Mouse (Mus musculus) adrenal gland, postnatal 14 days (tissue): Measurements from ENCODE around the gene Krtap5-4. TPM values are rescaled to one million over a fixed set of nuclear protein-coding genes. Genes with fewer than 3 reads are reported as not detected.
"Not testable (repeated sequence)": the region's sequence is repeated elsewhere in the genome, so short reads cannot be mapped to it uniquely, and the experiment has no call there.

Experiments
- DNase-seq: peaks from one replicate; pipeline ENCODE4 v3.0.0; 2021; ENCODE audit warnings: mixed read lengths
- long read RNA-seq, 2 experiments: library from polyadenylated mRNA; stranded (forward); transcript quantifications; one replicate each; pipeline ENCODE4 v2.0.0; 2021
- total RNA-seq: library from RNA; stranded (reverse); gene quantifications from 2 replicates; pipeline ENCODE4 v1.2.3, GENCODE M21; 2021

Gene Krtap5-4
- not detected in 2 replicates for total RNA-seq
- long read RNA-seq, experiment 1, result 0 reads
- long read RNA-seq, experiment 2, result 0 reads

DNA sequence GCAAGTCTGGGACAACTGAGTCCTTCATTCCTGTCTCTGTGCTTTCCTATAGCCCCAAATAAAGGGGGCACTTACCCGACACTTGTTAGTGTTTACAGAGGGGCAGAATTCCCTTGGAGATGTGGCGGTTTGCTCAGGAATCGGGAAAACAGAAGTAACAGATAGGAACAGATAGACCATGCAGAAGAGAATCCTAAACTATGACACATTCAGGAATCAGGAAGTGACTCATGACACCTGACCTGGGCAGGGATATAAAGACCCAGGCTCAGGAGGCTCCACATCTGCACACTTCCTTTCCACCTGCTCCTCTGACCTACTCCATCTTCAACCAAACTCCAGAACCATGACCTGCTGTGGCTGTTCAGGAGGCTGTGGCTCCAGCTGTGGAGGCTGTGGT, at the start of gene Krtap5-4:
Gene Krtap5-4 (plus strand): TSS at position 301 of the 400 bp plus-strand sequence.
- no peak for DNase-seq

DNA sequence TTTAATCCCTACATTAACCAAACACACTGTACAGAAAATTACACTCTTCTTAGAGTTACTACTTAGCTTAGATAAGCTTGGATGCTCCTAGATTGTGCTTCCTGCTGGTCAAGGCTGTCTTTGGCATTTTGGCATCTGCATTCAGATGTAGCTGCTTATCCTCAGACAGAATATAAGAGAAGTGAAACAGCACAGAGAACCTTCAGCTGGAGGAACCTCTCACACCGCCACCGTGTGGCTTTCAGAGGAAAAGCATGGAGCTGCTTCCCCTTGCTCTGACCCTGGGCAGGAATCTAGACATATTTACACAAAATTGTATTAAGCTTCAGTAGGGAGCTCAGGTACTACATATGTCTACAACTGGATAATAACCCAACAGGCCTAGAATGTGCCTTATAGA, 47.8 kb upstream of the Krtap5-4 start:
- DNase-seq, result peak; percentile 64

DNA sequence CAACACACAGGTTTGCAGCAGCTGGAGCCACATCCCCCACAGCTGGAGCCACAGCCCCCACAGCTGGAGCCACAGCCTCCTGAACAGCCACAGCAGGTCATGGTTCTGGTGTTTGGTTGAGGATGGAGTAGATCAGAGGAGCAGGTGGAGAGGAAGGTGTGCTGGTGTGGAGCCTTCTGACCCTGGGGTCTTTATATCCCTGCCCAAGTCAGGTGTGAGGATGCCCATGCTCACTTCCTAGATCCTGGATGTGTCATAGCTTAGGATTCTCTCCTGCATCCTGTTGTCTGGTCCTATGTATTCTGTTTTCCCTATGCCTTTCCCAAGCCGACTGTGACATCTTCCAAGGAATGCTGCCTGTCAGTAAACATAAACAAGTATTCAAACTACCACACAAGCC, 45.1 kb upstream of the Krtap5-4 start, which contains the start of gene Gm2431:
Gene Gm2431 (minus strand): TSS at position 101 of the 400 bp plus-strand sequence.
- DNase-seq, result not testable (repeated sequence)

- DNase-seq, result not testable (repeated sequence)
Measured at GRCm38 (mm10) chr7:142274263-142274662, 29.1 kb upstream of the Krtap5-4 start, which contains the start of gene Gm4559. Gene Gm4559, minus strand, starts transcription at chr7:142274363.

DNA sequence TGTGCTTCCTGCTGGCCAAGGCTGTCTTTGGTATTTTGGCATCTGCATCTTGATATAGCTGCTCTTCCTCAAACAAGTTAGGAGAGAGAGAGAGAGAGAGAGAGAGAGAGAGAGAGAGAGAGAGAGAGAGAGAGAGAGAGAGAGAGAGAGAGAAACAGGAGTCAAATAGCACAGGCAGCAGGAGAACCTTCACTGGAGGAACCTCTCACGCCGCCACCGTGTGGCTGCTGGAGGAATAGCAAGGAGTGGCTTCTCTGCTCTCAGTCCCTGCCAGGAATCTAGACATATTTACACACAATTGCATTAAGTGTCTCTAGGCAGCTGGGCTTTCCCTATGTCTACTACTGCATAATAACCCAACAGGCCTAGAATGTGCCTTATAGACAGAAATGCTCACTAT, 25.2 kb upstream of the Krtap5-4 start:
- DNase-seq, result peak; percentile 79

DNA sequence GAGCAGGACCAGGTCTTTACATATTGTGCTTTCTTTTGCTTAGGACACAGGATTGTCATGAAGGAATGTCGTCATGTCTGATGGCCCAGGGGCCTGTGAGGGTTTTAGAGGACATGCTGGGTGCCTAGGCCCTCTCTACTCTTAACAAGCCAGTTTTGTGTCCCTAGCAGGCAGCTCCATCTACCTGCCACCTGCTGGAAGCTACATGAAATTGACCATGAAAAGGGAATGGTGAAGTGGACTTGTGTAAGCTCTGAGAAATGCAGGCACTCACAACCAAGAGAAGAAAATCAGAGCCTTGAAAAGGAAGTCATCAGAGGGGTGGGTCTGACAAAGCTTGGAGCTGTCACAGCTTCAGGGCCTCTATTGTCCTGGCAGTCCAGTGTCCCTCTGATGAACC, 24.1 kb upstream of the Krtap5-4 start:
- not testable (repeated sequence) for DNase-seq

- DNase-seq, result peak; percentile 63
Measured at GRCm38 (mm10) chr7:142282847-142283246, 20.5 kb upstream of the Krtap5-4 start.

GRCm38 (mm10) chr7:142284023-142284591, 19.2 kb upstream of the Krtap5-4 start:
- DNase-seq, result peak; percentile 80

GRCm38 (mm10) chr7:142284615-142285080, 18.7 kb upstream of the Krtap5-4 start:
- peak; percentile 95 for DNase-seq

GRCm38 (mm10) chr7:142285130-142285835, 18.1 kb upstream of the Krtap5-4 start:
- peak; percentile 76 for DNase-seq

GRCm38 (mm10) chr7:142285910-142286612, 17.3 kb upstream of the Krtap5-4 start:
- not testable (repeated sequence) for DNase-seq

DNA sequence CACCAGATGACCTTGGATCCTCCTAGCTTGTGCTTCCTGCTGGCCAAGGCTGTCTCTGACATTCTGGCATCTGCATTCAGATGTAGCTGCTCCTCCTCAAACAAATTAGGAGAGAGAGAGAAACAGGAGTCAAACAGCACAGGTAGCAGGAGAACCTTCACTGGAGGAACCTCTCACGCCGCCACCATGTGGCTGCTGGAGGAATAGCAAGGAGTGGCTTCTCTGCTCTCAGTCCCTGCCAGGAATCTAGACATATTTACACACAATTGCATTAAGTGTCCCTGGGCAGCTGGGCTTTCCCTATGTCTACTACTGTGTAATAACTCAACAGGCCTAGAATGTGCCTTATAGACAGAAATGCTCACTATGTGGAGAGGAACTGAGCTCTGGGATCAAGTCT, 9.5 kb upstream of the Krtap5-4 start:
- peak; percentile 21 for DNase-seq

GRCm38 (mm10) chr7:142295418-142295817, 7.9 kb upstream of the Krtap5-4 start:
- DNase-seq, result no peak

DNA sequence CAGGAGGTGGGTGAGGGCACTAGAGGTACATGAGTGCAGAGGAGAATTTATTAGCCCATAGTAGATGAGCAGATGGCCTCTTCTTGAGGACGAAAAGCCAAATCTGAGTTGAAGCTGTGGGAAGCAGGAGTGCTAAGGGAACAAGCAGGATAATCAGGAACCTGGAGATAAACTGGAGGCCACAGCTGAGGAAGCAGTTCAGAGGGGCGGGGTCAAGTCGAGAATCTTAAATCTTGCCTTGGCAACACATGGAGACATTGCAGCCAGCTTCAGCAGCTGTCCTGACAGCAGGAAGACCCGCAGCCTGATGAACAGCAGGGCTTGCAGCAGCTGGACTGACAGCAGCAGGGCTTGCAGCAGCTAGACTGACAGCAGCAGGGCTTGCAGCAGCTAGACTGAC, 7.2 kb upstream of the Krtap5-4 start:
- DNase-seq, result not testable (repeated sequence)

- DNase-seq, result not testable (repeated sequence)
Measured at GRCm38 (mm10) chr7:142297018-142297417, 6.3 kb upstream of the Krtap5-4 start, which contains the start of gene Krtap5-1. Gene Krtap5-1, minus strand, starts transcription at chr7:142297118.

DNA sequence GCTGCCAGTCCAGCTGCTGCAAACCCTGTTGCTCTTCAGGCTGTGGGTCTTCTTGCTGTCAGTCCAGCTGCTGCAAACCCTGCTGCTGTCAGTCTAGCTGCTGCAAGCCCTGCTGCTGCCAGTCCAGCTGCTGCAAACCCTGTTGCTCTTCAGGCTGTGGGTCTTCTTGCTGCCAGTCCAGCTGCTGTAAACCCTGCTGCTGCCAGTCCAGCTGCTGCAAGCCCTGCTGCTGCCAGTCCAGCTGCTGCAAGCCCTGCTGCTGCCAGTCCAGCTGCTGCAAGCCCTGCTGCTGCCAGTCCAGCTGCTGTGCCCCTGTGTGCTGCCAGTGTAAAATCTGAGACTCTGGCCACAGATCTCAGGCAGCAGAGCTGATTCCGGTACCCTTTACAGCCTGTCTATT, 580 bp downstream of the Krtap5-4 start:
- not testable (repeated sequence) for DNase-seq

- DNase-seq, result no peak
Measured at GRCm38 (mm10) chr7:142314600-142315285, 11.4 kb downstream of the Krtap5-4 start.

- peak; percentile 52 for DNase-seq
Measured at GRCm38 (mm10) chr7:142316558-142316957, 13.2 kb downstream of the Krtap5-4 start.

- no peak for DNase-seq
Measured at GRCm38 (mm10) chr7:142317216-142317615, 13.9 kb downstream of the Krtap5-4 start.

GRCm38 (mm10) chr7:142319124-142319523, 15.8 kb downstream of the Krtap5-4 start:
- no peak for DNase-seq

- DNase-seq, result no peak
Measured at GRCm38 (mm10) chr7:142320906-142321305, 17.6 kb downstream of the Krtap5-4 start.
